Mouse (Mus musculus) thymus, adult 2 months (tissue): ENCODE data around the gene Dpf1.

Experiments
- CTCF ChIP-seq: fragments of 200-500 bp; IDR thresholded peaks from 2 replicates; pipeline ENCODE4 v1.5.1; 2012; ENCODE audit warnings: mild to moderate bottlenecking, control low read depth, low read length, moderate library complexity, borderline replicate concordance; ENCODE audit not compliant: control insufficient read depth, poor library complexity, insufficient read depth; ENCODE audit errors: extremely low read depth
- POLR2A ChIP-seq: fragments of 200-500 bp; IDR thresholded peaks from 2 replicates; pipeline ENCODE4 v1.6.1; 2012; ENCODE audit warnings: mild to moderate bottlenecking, low read length, control low read depth, moderate library complexity; ENCODE audit not compliant: control insufficient read depth, poor library complexity, insufficient read depth; ENCODE audit errors: extremely low read depth

GRCm38 (mm10) chr7:29334156-29334555, 30.4 kb downstream of the Dpf1 start:
- TF ChIP-seq POLR2A (no peak), CTCF (no peak)
